Mouse (Mus musculus): ENCODE data around the gene Lin7a.

GRCm38 (mm10) chr10:107221726-107222125 lies 49.8 kb upstream of the Lin7a start:
- TF ChIP-seq CTCF (IDR thresholded peaks at IDR 0.05; ENCODE audit: low read depth) (no peak), EP300 (optimal IDR thresholded peaks at IDR 0.05) (no peak)
